Mouse (Mus musculus): ENCODE data around the gene Ptgr2.
A peak's percentile ranks its signal among the peaks of the same experiment; 100 is the strongest.
"Not testable (repeated sequence)": the region's sequence is repeated elsewhere in the genome, so short reads cannot be mapped to it uniquely, and the experiment has no call there.

Ptgr2 gene

GRCm38 (mm10) chr12:84311306-84311705, 26.3 kb downstream of the Ptgr2 start:
- no peak for DNase-seq

- DNase-seq = no peak
These were observed 31.0 kb downstream of the Ptgr2 start for GRCm38 (mm10) chr12:84316006-84316405.

GRCm38 (mm10) chr12:84316721-84317621, 31.9 kb downstream of the Ptgr2 start, which contains the start of gene Zfp410:
Zfp410 (plus strand) TSS chr12:84316852.
- peak; percentile 64 to 74 for DNase-seq

- no peak for DNase-seq
These were observed 42.1 kb downstream of the Ptgr2 start for GRCm38 (mm10) chr12:84327111-84327512.

DNA sequence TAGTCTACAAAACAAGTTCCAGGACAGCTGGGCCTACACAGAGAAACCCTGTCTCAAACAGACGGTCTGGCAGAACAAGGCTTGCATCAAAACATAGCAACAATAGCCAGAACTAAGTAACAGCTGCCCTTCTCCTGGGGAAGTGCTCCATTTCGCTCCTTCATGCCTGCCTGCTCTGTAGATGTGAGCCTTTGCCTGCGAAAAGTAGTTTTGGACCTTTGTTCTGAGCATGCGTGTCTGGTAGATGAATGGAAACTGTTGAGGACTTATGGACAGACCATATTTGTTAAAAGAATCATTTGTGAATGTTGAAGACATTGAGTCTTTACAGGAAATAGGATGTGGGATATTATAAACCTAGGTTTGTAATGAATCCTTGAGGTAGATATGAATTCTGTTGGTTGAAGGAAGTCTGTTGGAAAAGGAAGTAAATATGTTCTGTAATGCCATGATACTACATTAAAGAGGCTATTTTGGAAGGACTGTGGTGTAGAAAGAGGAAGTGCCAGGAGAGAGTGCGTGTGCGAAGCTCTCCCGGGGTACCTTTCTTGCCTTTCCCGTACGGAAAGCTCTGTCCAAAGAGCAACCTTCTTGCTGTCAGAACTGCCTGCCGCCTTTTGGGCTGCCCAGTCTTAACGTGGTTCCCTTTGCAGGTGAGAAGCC, 52.1 kb downstream of the Ptgr2 start:
- no peak for DNase-seq

- DNase-seq = peak in 1 of 2 experiments; percentile 32
These were observed 62.2 kb downstream of the Ptgr2 start for GRCm38 (mm10) chr12:84347192-84347591.

- DNase-seq = not testable (repeated sequence)
These were observed 73.7 kb downstream of the Ptgr2 start for GRCm38 (mm10) chr12:84358699-84359098.

DNA sequence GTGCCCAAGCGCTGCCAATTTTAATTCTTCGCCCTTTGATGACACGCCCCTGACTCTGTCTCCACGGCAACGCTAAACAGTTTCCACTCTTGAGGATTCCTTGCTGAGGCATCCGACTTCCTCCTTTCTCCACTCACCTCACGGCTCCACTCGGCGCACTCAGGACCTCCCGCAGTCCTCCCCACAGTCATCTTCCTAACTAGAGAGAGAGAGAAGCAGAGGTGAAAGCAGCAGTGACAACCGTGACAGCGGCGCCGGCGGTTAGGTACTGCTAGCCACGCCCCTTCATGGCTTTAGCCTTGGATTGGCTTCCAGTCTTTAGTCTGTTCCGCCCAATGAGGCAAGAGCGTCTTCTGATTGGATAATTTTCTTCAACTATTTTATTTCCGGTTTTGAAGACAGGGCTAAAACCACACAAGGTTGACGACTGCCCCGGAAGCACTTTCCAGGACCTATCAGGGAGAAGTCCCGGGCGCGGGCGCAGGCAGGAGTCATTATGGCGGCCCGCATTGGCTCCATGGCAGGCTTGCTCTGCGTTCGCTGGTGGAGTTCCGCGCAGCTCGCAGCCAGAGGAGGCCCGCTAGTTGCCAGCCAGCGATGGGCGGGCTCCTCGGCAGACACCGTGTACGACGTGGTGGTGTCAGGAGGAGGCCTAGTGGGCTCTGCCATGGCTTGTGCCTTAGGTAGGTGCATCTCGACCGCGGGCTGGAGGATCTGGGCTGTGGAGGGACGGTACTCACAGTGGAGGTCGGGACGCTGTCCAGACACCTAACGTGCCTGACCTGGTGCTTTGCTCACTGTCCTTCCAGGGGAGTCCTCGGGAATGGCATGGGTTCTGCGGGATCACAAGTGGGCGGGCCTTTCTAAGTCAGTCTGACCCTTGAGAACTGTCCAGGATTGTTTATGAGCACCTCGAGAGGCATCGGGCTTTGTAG, 76.8 kb downstream of the Ptgr2 start, which contains the start of the genes Coq6 and Fam161b:
Gene Coq6, plus strand, starts transcription at position 103 of the 935 bp plus-strand sequence.
Gene Fam161b, minus strand, starts transcription at position 279 of the 935 bp plus-strand sequence.
- peak; percentile 85 to 87 for DNase-seq

DNA sequence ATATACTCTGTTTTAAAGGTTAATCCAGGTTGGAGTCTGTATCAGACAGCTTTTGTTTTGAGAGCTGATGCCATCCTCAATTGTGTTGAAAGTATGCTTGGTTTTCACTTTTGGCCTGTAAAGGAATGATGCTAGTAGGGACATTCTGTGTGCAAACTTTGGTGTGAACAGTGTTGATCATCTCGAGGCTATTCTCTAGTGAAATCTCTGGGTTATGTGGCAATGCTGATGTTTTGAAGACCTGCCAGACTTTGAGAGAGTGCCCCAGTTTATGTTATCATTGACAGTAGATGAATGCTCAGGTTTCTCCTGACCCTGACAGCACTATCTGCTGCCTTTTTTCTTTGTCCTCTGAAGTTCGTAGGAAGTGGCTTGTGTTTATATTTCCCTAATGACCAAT, 77.8 kb downstream of the Ptgr2 start:
- DNase-seq = no peak

DNA sequence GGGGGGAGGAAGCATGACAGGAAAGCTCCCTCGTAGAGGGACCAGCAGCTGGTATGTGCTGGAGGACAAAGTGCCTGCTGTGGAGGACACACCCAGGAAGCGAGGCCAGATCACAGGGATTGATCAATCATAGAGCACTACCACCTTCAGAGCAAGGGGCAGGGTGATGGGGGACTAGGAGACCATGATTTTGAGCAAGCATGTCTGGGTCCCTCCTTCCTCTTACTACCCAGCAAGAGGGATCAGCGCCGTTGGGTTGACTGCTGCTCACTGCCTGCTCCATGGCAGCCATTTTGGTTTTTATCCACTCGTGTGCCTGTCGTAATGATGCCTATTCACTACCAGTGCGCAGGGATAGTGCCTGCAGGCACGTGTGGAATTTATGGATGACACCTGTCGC, 79.3 kb downstream of the Ptgr2 start:
- DNase-seq = no peak

GRCm38 (mm10) chr12:84365137-84365536, 80.1 kb downstream of the Ptgr2 start:
- DNase-seq = no peak

All from spleen, adult 18-20 months (tissue).